Mouse (Mus musculus) kidney, postnatal 36 days (tissue): ENCODE results near the gene Pgpep1.

Experiments
- DNase-seq, 2 experiments: peaks; one replicate each; pipeline ENCODE4 v3.0.0; 2021 to 2022; ENCODE audit warnings: mixed read lengths in 2 of 2

Pgpep1 gene

DNA sequence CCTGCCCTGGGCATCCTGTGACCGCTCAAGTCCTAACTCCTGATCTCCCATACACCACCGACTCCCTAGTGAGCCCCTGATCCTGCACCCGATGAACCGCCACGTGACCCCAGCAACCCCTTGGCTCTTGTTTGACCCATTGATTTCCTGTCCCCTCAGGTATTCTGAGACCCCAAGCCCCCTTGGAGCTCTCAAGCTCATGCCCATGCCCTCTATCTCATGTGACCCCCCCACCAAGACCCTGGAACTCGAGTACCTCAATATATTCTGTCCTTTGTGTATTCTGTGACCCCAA, 52.6 kb downstream of the Pgpep1 start:
- DNase-seq = no peak

DNA sequence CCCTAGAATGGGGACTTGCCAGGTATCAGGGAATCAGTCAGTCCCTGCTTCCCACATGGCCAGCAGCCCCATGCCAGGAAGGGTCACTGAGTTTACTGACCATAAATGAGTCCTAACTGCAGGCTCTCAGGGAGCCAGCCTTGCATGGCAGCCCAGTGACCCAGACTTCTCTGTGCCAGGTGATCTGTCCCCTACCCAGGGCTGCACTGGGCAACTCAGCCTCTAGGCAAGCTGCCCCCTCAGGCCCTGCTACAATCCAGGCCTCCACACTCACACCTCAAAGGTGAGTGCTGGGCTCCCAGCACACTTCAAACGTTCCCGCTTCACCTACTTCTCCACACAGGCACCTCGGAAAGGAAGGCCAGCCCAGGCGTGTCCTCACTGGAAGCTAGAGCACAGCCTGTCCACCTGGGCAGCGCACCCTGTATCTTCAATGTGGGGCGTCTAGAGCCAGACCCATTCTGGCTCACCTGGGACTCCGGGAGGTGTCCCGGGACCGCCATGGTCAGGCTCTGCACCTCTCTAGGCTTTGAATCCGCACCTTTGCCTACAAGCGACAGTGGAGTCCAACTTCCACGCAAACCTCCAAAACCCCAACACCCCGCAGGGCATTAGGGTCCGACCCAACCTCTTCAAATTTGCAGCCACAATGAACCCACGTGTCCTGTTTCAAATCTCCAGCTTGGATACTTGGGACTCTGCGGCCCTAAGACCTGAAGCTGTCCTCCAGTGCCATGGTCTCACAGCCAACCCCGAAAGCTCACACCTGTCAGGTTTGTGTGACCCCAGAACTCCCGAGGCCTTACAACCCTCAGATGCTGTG, 53.2 kb downstream of the Pgpep1 start:
- DNase-seq = peak in 1 of 2 experiments; percentile 51

GRCm38 (mm10) chr8:70605871-70606779, 54.1 kb downstream of the Pgpep1 start:
- DNase-seq = no peak

GRCm38 (mm10) chr8:70604558-70604957, 55.6 kb downstream of the Pgpep1 start:
- no peak for DNase-seq

DNA sequence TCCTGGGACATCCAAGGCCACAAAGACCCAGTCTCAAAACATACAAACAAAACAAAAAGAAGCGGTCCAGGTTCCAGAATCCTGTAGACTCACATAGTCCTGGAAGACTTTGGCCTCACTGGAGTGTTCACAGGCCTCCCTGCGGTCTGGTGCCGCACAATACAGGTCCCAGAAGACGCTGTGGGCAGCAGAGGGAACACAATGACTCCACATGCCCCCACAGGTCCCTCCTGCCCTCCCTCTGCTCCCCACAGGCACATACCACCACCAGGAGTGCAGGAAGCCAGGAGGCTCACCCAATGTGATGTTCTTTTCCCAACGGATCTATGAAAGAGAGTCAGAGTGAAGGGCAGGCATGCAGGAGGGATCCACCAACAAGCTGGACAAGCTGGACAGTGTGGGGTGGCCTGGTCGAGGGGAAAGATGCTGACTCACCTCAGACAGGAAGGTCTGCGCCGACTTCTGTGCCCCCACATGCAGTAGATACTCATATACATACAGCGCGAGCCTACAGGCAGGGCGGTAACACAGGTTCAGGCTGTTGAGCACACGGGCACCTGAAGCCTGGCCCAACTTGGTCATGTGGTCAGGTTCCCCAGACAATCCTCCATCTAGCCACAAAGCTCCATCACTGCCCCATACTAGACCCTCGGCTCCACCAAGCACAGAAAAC, 57.9 kb downstream of the Pgpep1 start:
- no peak for DNase-seq

- DNase-seq = peak; percentile 91 to 93
These were observed 58.9 kb downstream of the Pgpep1 start for GRCm38 (mm10) chr8:70601271-70601649.

DNA sequence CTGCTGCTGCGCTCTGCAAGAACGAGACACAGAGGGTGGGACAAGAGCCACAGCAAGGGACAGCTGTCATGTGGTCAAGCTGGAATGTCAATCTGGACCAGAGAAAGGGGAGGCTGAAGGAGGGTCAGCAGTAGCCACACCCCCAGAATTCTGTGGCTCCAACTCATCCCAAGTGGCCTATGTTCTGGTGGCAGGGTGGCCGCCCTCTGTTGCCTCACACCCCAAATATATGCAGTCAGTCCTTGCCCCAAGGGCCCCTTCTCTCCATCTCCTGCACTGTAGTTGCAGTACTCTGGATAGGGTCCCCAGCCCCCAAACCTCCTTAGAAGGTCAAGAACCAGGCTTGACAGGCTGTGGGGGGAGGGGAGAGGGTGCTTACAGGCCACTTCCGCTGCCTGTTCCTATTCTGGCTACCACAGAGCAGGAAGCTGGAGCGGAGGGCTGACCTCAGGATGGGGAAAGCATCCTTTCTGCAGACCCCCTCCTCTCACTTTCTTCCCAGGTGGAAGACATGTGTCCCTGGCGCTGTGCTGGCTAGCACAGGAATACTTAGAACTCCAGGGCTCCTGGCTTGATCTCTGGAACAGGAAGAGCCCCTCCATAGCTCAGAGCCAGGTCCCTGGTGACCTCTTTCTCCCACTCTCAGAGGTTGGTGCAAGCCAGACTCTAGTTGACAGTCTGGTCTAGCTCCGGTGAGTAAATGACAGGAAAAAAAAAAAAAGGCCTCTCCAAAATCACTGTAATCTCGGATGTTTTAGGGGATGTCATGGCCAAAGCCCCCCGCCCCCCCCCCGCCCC, 59.5 kb downstream of the Pgpep1 start:
- DNase-seq = peak; percentile 53 to 76

- no peak for DNase-seq
These were observed 60.5 kb downstream of the Pgpep1 start for GRCm38 (mm10) chr8:70599507-70600290.

- DNase-seq = no peak
These were observed 61.5 kb downstream of the Pgpep1 start for GRCm38 (mm10) chr8:70598722-70599121.

GRCm38 (mm10) chr8:70598283-70598682, 61.9 kb downstream of the Pgpep1 start:
- DNase-seq = peak; percentile 88 to 92

DNA sequence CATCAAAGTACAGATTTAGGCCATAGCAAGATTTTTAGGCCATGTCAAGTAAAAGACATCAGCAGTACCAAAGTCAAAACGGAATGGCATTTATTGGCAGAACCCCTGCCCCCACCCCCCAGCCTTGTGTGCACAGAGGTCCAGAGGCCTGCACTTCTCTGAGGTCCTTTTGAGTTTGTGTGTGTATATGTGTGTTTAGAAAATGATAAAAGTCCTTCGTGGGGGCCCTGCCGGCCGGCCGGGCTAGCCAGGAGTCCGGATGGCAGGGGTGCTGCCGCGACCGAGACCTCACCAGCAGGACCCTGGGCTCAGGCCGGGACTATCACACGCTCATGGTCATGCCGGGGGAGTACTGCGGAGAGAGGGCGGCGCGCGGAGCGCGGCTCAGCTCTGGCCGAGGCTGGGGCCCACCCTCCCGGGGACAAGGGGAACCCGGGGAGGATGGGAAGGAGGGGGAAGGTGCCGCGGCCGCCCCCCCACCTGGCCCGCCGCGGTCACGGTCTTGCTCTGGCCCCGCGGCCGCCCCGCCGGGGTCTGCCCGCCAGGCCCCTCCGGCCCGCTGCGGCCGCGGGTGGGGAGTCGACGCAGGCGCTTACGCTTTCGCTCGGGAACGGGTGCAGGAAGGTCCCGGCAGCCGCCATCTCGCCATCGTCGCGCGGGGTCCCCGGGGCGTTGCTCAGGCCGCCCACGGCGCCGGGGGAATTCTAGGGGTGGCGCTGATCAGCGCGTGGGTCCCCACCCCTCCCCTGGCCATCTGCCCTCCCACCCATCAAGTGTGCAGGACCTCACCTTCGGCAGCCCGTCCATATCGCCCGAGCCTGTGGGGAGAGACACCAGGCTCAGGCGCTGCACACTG, 62.5 kb downstream of the Pgpep1 start:
- no peak for DNase-seq

- DNase-seq = peak in 1 of 2 experiments; percentile 37
These were observed 63.3 kb downstream of the Pgpep1 start for GRCm38 (mm10) chr8:70596775-70597416.
